Mouse (Mus musculus) spleen, adult 2 months (tissue): ENCODE data around the gene Afg3l1. TPM values are rescaled to one million over a fixed set of nuclear protein-coding genes. Genes with fewer than 3 reads are reported as not detected.

Experiments used
- DNase-seq, 2 experiments: peaks; one replicate each; pipeline versions ENCODE4 v3.0.0 to v3.0.0-alpha.2; 2012 to 2021; ENCODE audit warnings: low spot score in 2 of 2, low read depth in 1 of 2
- H3K27ac ChIP-seq: fragments of 200-500 bp; 2 replicates; pipeline ENCODE4 v1.5.1; 2012; ENCODE audit warnings: low read length, inconsistent platforms; ENCODE audit not compliant: insufficient read depth
- H3K27me3 ChIP-seq: fragments of 200-500 bp; 2 replicates; pipeline ENCODE4 v1.6.1; 2012; ENCODE audit warnings: mild to moderate bottlenecking, moderate library complexity, low read length, inconsistent platforms; ENCODE audit not compliant: control insufficient read depth, insufficient read depth
- H3K36me3 ChIP-seq: fragments of 200-500 bp; 2 replicates; pipeline ENCODE4 v1.6.1; 2012; ENCODE audit warnings: mild to moderate bottlenecking, low read length, inconsistent platforms; ENCODE audit not compliant: control insufficient read depth, insufficient read depth
- H3K4me1 ChIP-seq: fragments of 200-500 bp; 2 replicates; pipeline ENCODE4 v1.6.1; 2011; ENCODE audit warnings: inconsistent platforms; ENCODE audit not compliant: control insufficient read depth, insufficient read depth, insufficient read length
- H3K4me3 ChIP-seq: fragments of 200-500 bp; 2 replicates; pipeline ENCODE4 v1.5.1; 2011; ENCODE audit warnings: mild to moderate bottlenecking, inconsistent platforms; ENCODE audit not compliant: insufficient read depth, insufficient read length; ENCODE audit errors: extremely low read depth
- CTCF ChIP-seq: fragments of 200-500 bp; IDR thresholded peaks from 2 replicates; pipeline ENCODE4 v1.5.1; 2011; ENCODE audit warnings: mild to moderate bottlenecking, inconsistent platforms; ENCODE audit not compliant: insufficient read depth, insufficient read length, insufficient replicate concordance; ENCODE audit errors: extremely low read depth
- POLR2A ChIP-seq: fragments of 200-500 bp; IDR thresholded peaks from 2 replicates; pipeline ENCODE4 v1.6.1; 2011; ENCODE audit warnings: low read depth, low read length, inconsistent platforms
- WGBS: fragments of 180-500 bp; shearing (Covaris S2); methylation state at CpG from one replicate; pipeline ENCODE4 v1.1.7; 2018; 5-methylcytosine and 5-hydroxymethylcytosine counted together
- polyA plus RNA-seq: library from polyadenylated mRNA; depleted of rRNA; stranded (reverse); fragments of >200 nt; gene quantifications from 2 replicates; pipeline ENCODE4 v1.2.3, GENCODE M21; 2012

Afg3l1 gene
- polyA plus RNA-seq, 1 experiment: 17.3 TPM

DNA sequence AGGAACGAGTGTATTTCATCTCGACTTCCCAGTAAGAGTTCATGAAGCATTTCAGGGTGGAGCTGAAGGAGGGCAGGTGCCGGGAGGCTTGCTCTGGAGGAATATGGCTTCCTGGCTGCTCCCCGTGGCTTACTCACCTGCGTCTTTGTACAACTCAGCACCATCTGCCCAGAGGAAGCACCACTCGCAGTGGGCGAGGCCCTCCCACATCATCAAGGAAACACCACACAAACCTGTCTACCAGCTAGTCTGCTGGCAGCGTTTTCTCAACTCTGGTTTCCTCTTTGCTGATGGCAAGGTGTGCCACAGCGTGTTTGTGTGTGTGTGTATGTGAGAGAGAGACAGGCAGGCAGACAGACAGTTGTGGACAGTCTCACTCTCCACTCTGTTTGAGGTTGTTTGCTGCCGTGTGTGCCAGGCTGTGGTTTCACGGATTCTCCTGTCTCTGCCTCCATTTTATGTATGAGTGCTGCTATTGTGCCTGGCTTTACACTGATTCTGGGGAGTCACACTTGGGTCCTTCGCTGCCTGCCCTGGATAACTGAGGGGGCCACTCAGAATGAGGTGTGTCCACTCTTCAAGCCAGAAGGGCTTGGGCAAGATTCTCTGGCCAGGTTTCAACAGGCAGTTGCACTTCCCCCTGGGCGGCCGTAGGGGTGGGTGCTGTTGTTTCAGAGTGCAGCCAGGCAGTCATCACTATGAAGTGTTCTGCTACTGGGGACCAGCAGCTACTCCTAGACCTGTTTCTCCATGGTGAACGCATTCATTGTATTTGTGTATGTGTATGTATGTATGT, 13.8 kb downstream of the Afg3l1 start:
- Histone ChIP-seq H3K4me3 (no peak overlapping the region), H3K36me3 (peaks cover 67% of the 10 kb centered on the region), H3K4me1 (no peaks in the 10 kb centered on the region), H3K27me3 (no peaks in the 10 kb centered on the region), H3K27ac (no peak overlapping the region)
- DNase-seq: no peak
- no peak for TF ChIP-seq POLR2A
- no peak for TF ChIP-seq CTCF
- 84% methylated on average over 15 of the region's 15 CpGs for WGBS

- Histone ChIP-seq H3K27me3 (no peaks in the 10 kb centered on the region), H3K4me1 (no peaks in the 10 kb centered on the region), H3K36me3 (peaks cover 63% of the 10 kb centered on the region), H3K27ac (no peak overlapping the region), H3K4me3 (no peak overlapping the region)
- TF ChIP-seq CTCF (no peak), POLR2A (no peak)
- no peak for DNase-seq
- 94% methylated on average over 9 of the region's 9 CpGs for WGBS
Measured at GRCm38 (mm10) chr8:123492898-123493297, 15.2 kb downstream of the Afg3l1 start.

DNA sequence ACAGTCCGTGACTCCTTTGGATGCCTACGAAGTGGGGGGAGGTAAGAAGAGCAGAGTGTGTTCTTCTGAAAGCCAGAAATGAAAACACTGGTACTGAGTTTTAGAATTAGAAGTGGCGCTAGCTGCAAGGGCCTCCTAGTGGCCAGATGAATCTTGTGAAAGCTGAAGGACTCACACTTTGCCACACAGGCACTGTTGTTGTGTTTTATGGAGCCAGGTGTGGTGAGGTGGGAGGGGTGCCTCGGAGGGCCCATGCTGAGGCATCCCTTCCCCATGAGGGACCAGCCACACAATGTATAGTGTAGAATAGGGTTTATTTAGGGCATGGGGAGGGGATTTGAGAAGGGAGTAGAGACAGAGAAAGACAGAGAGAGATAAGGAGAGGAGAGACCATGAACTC, 20.0 kb downstream of the Afg3l1 start:
- Histone ChIP-seq H3K27ac (no peak overlapping the region), H3K4me3 (no peak overlapping the region), H3K36me3 (peaks cover 58% of the 10 kb centered on the region), H3K4me1 (no peaks in the 10 kb centered on the region), H3K27me3 (no peaks in the 10 kb centered on the region)
- DNase-seq: no peak
- 91% methylated on average over 4 of the region's 4 CpGs for WGBS
- TF ChIP-seq CTCF (no peak), POLR2A (no peak)

GRCm38 (mm10) chr8:123498963-123499362, 21.3 kb downstream of the Afg3l1 start:
- Histone ChIP-seq H3K27me3 (no peaks in the 10 kb centered on the region), H3K36me3 (peaks cover 56% of the 10 kb centered on the region), H3K4me3 (no peak overlapping the region), H3K27ac (no peak overlapping the region), H3K4me1 (no peaks in the 10 kb centered on the region)
- no peak for DNase-seq
- 86% methylated on average over 11 of the region's 11 CpGs for WGBS
- TF ChIP-seq POLR2A (no peak), CTCF (no peak)

DNA sequence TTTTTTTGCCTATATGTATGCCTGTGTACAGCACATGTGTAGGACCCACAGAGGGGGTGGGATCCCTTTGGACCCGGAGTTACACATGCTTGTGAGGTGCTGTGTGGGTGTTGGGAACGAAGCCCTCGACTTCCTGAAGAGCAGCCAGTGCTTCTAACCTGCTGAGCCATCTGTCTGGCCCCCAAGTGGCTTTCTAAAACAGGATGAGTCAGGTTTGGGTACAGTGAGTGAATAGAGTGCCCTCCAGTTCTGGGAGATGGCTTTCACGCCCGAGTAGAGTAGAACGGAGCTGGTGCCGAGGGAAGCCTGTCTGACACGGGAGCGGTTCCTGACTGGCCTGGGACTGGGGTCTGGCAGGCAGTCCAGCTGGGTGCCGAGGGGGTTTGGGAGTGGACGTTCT, 21.9 kb downstream of the Afg3l1 start:
- TF ChIP-seq CTCF: no peak
- no peak for TF ChIP-seq POLR2A
- DNase-seq: no peak
- Histone ChIP-seq H3K36me3 (peaks cover 55% of the 10 kb centered on the region), H3K27ac (no peak overlapping the region), H3K27me3 (no peaks in the 10 kb centered on the region), H3K4me1 (no peaks in the 10 kb centered on the region), H3K4me3 (no peak overlapping the region)
- WGBS: 94% methylated on average over 11 of the region's 11 CpGs

DNA sequence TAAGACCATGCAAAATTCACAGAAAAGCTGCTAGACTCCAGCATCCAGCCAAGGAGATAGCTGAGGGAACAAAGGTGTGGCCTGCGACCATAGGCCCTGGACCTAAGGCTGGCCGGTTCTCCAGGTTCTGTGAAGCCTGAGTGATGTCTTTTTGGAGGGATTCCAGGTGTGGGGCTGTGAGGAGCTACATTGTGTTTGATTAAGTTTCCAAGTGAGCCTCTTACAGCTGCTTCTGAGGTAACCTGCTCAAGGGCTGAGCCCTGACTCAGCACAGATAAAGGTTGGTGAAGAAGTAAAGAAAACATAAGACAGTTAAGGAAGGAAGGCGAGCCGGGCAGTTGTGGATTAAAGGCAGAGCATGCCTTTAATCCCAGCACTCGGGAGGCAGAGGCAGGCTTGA, 24.5 kb downstream of the Afg3l1 start:
- H3K27ac ChIP-seq: no peak overlapping the region
- H3K27me3 ChIP-seq: no peaks in the 10 kb centered on the region
- H3K4me3 ChIP-seq: no peak overlapping the region
- TF ChIP-seq CTCF: no peak
- no peak for TF ChIP-seq POLR2A
- DNase-seq: no peak
- peaks cover 38% of the 10 kb centered on the region for H3K36me3 ChIP-seq
- WGBS: 94% methylated on average over 5 of the region's 5 CpGs
- H3K4me1 ChIP-seq: no peaks in the 10 kb centered on the region

DNA sequence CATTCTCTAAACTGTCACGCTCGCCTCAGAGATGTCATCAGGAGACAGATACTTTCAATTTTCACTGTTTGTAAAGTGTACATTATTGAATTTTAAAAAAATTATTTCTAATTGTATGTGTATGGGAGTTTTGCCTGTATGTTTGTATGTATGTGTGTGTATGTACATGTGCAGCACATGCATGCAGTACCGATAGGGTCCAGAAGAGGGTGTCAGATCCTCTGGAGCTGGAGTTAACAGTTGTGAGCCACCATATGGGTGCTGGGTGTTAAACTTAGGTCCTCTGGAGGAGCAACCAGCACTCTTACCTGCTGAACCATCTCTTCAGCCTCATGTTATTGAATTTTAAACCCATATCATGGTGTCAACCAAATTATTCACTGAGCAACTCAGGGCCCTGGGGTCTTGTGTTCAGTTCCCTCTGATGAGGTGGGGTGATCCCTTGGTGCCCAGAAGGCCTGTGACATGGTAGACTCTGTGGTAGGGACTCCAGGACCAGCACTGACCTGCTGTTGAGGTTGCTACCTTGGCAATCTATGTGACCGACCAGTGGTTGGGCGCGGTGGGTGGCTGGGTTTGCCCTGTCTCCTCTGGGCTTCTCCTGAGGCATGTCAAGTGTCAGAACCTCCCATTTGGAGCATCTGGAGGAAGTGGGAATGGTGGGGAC, 26.2 kb downstream of the Afg3l1 start:
- whole genome bisulfite sequencing: 97% methylated on average over 6 of the region's 6 CpGs
- TF ChIP-seq POLR2A (no peak), CTCF (no peak)
- H3K27ac ChIP-seq: no peak overlapping the region
- H3K27me3 ChIP-seq: no peaks in the 10 kb centered on the region
- no peaks in the 10 kb centered on the region for H3K4me1 ChIP-seq
- peaks cover 34% of the 10 kb centered on the region for H3K36me3 ChIP-seq
- no peak overlapping the region for H3K4me3 ChIP-seq
- DNase-seq: no peak
